Mouse (Mus musculus) heart, postnatal 0 days (tissue): ENCODE measurements around the gene Il11. TPM values are rescaled to one million over a fixed set of nuclear protein-coding genes. Genes with fewer than 3 reads are reported as not detected.

Experiments
- ATAC-seq: fragments of 200-750 bp; cut with Nextera tagmentation; 2 replicates; pipeline ENCODE4 v1.8.0; 2017; ENCODE audit warnings: low read depth, moderate number of reproducible peaks, moderate library complexity; ENCODE audit not compliant: insufficient read depth
- DNase-seq: peaks from one replicate; pipeline ENCODE4 v3.0.0-alpha.2; 2016; ENCODE audit warnings: low spot score
- H3K27ac ChIP-seq: fragments of 300-500 bp; sonication (generic); 2 replicates; pipeline ENCODE4 v1.5.1; 2014; ENCODE audit warnings: low read depth, mild to moderate bottlenecking
- H3K27me3 ChIP-seq: fragments of 300-500 bp; sonication (generic); 2 replicates; pipeline ENCODE4 v1.6.1; 2014; ENCODE audit warnings: low read length, mixed read lengths; ENCODE audit not compliant: control insufficient read depth, insufficient read depth
- H3K36me3 ChIP-seq: fragments of 300-500 bp; sonication (generic); replicated peaks from 2 replicates; pipeline ENCODE4 v1.6.1; 2014; ENCODE audit warnings: low read length, mixed read lengths; ENCODE audit not compliant: control insufficient read depth, insufficient read depth
- H3K4me1 ChIP-seq: fragments of 300-500 bp; sonication (generic); 2 replicates; pipeline ENCODE4 v1.6.1; 2014; ENCODE audit warnings: antibody characterized with exemption; ENCODE audit not compliant: control insufficient read depth, insufficient read depth
- H3K4me2 ChIP-seq: fragments of 300-500 bp; sonication (generic); 2 replicates; pipeline ENCODE4 v1.6.1; 2014; ENCODE audit warnings: low read depth, mild to moderate bottlenecking, low read length, moderate library complexity
- H3K4me3 ChIP-seq: fragments of 300-500 bp; sonication (generic); 2 replicates; pipeline ENCODE4 v1.5.1; 2014; ENCODE audit warnings: low read depth, low read length
- H3K9ac ChIP-seq: fragments of 300-500 bp; sonication (generic); replicated peaks from 2 replicates; pipeline ENCODE4 v1.6.1; 2014; ENCODE audit warnings: low read depth, low read length, mixed read lengths
- H3K9me3 ChIP-seq: fragments of 300-500 bp; sonication (generic); replicated peaks from 2 replicates; pipeline ENCODE4 v1.6.1; 2016; ENCODE audit warnings: low read length; ENCODE audit not compliant: control insufficient read depth
- CTCF ChIP-seq: IDR thresholded peaks from 2 replicates; pipeline ENCODE4 v1.5.1; 2016; ENCODE audit warnings: antibody characterized with exemption, control low read depth, low read depth
- EP300 ChIP-seq: IDR thresholded peaks from 2 replicates; pipeline ENCODE4 v1.6.1; 2016; ENCODE audit warnings: antibody characterized with exemption, low read depth
- WGBS: fragments of 180-500 bp; shearing (Covaris S2); extraction: QIAGEN DNeasy Blood & Tissue Kit; methylation state at CpG from one replicate; pipeline ENCODE4 v1.1.7; 2014; 5-methylcytosine and 5-hydroxymethylcytosine counted together
- polyA plus RNA-seq: library from polyadenylated mRNA; unstranded; fragments of >200 nt; fragmentation: Nextera tagmentation; extraction: Ambion mirVana; gene quantifications from 2 replicates; pipeline ENCODE4 v1.2.1, GENCODE M21; 2015
- total RNA-seq: library from RNA; depleted of rRNA; stranded (reverse); fragments of >200 nt; gene quantifications from 2 replicates; pipeline ENCODE4 v1.2.3, GENCODE M21; 2014; ENCODE audit warnings: low replicate concordance

The Il11 gene
- total and polyA plus RNA-seq, 2 experiments from 2014 or later = not detected

GRCm38 (mm10) chr7:4792278-4793212 is 9.9 kb upstream of the Il11 start, which contains the start of gene Rpl28:
TSS of gene Rpl28 (plus strand) at chr7:4792874.
- Histone ChIP-seq H3K9me3 (no peaks in the 10 kb centered on the region), H3K4me3 (peak within 1 kb of the TSS; percentile 74), H3K27me3 (no peaks in the 10 kb centered on the region), H3K4me1 (peaks cover 6% of the 10 kb centered on the region; the same call in 1 of the 2 replicates), H3K4me2 (peak within 1 kb of the TSS; percentile 79), H3K27ac (peak within 1 kb of the TSS; percentile 95), H3K9ac (peak within 1 kb of the TSS; percentile 88), H3K36me3 (peaks cover 30% of the 10 kb centered on the region)
- TF ChIP-seq EP300 = no peak
- no peak for TF ChIP-seq CTCF
- DNase-seq (peak; percentile 99), ATAC-seq (peak; percentile 91)
- WGBS = 1% methylated on average over 50 of the region's 54 CpGs

DNA sequence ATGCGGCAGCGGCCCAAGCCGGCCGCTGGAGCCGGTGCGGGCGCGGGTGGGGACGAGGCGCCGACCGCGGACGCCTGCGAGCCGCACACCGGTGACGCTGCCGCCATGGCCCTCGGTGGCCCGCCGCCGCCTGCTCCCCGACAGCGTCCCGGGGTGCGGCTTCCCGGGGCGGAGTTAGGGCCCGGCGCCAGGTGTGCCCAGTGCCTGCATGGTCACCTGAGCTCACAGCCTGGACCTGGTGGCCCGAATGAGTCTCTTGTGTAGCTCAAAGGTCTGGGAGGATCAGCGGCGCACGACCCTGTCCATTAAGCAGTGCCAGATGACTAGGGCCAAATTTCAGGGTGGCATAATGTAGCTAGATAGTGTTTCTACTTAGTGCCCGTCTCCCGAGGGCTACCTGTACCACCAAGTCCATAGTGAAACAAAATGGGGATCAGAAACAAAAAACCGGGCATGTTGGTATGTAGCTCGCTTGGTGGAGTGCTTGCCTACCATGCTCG is 6.8 kb upstream of the Il11 start, which contains the start of gene Tmem238:
Gene Tmem238, minus strand, starts transcription at position 221 of the 500 bp plus-strand sequence.
- no peaks in the 10 kb centered on the region for H3K9me3 ChIP-seq
- 8% methylated on average over 40 of the region's 40 CpGs for WGBS
- H3K4me2 ChIP-seq = peak within 1 kb of the TSS; percentile 86
- H3K4me1 ChIP-seq = peaks cover 6% of the 10 kb centered on the region; the same call in 1 of the 2 replicates
- peak within 1 kb of the TSS; percentile 61 for H3K4me3 ChIP-seq
- H3K27ac ChIP-seq = peak within 1 kb of the TSS; percentile 56
- H3K27me3 ChIP-seq = no peaks in the 10 kb centered on the region
- peak within 1 kb of the TSS; percentile 80 for H3K9ac ChIP-seq
- DNase-seq (no peak), ATAC-seq (no peak)
- peaks cover 8% of the 10 kb centered on the region for H3K36me3 ChIP-seq
- no peak for TF ChIP-seq EP300
- TF ChIP-seq CTCF = no peak

GRCm38 (mm10) chr7:4788499-4789435 is 6.1 kb upstream of the Il11 start:
- TF ChIP-seq CTCF = peak; percentile 23; the same call in 1 of the 2 replicates
- no peak for TF ChIP-seq EP300

GRCm38 (mm10) chr7:4783667-4784268 is 1.1 kb upstream of the Il11 start:
- Histone ChIP-seq H3K27me3 (peaks cover 15% of the 10 kb centered on the region), H3K9me3 (no peaks in the 10 kb centered on the region), H3K4me1 (peaks cover 5% of the 10 kb centered on the region; the same call in 1 of the 2 replicates), H3K9ac (no peak overlapping the region), H3K36me3 (no peaks in the 10 kb centered on the region), H3K4me2 (no peak overlapping the region), H3K4me3 (no peak overlapping the region), H3K27ac (no peak overlapping the region)
- TF ChIP-seq EP300 = no peak
- no peak for TF ChIP-seq CTCF
- DNase-seq (no peak), ATAC-seq (no peak)
- 58% methylated on average over 14 of the region's 14 CpGs for WGBS

More at GRCm38 (mm10) chr7:4788499-4789435, 6.1 kb upstream of the Il11 start:
- peaks cover 6% of the 10 kb centered on the region; the same call in 1 of the 2 replicates for H3K4me1 ChIP-seq
- peak overlapping the region; percentile 56 for H3K27ac ChIP-seq
- H3K4me2 ChIP-seq = peak overlapping the region; percentile 86
- ATAC-seq (peak; percentile 29), DNase-seq (peak; percentile 58)
- H3K27me3 ChIP-seq = no peaks in the 10 kb centered on the region
- H3K9me3 ChIP-seq = no peaks in the 10 kb centered on the region
- peak overlapping the region; percentile 61 for H3K4me3 ChIP-seq
- H3K36me3 ChIP-seq = peaks cover under 1% of the 10 kb centered on the region; the same call in 1 of the 2 replicates
- H3K9ac ChIP-seq = peak overlapping the region; percentile 80
- WGBS = 2% methylated on average over 55 of the region's 64 CpGs

DNA sequence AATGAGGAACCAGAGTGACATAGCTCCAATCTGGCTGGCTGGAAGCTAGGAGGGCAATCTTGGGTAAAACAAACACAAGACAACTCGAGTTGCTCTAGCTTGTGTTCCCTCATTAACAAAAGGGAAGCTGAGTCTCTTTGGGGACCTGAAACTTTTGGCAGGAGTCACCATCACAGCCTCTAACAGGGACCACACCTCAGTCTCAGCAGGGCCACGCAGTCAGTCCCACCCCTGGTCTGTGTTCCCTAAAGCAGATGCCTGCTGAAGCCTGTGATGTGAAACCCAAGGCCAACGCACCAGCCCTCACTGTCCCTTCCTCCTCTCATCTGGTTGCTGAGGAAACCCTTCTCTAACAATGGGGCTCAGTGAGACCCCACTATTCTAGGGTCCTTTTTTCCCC is 529 bp downstream of the Il11 start:
- H3K27ac ChIP-seq = no peak overlapping the region
- TF ChIP-seq EP300 (no peak), CTCF (no peak)
- peaks cover 31% of the 10 kb centered on the region for H3K27me3 ChIP-seq
- no peak overlapping the region for H3K4me3 ChIP-seq
- no peaks in the 10 kb centered on the region for H3K9me3 ChIP-seq
- no peaks in the 10 kb centered on the region for H3K4me1 ChIP-seq
- no peak overlapping the region for H3K4me2 ChIP-seq
- H3K9ac ChIP-seq = no peak overlapping the region
- ATAC-seq (no peak), DNase-seq (no peak)
- 34% methylated on average over 3 of the region's 3 CpGs for WGBS
- H3K36me3 ChIP-seq = no peaks in the 10 kb centered on the region
